ENCODE assay signal across 23 mouse cellular contexts in the genomic region with DNA sequence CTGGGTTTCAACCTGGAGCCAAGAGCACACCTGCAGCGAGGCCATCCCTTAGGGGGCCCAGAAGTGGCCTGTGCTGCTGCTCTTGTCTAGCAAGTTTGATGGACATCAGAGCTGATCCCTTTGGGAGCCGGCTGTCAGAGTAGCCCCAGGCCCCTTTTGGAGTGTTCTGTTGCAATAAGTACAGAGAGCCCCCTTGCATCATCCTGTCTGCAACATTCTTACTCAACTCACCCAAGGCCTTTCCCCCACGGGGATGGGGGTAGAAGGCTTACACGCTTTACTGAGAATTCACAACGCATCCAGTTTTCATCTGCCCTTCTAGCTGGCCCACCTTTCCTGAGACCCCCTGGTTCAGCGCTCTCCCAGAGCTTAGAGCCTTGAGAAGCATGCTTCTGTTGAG. TPM values are rescaled to one million over a fixed set of nuclear protein-coding genes. Genes with fewer than 3 reads are reported as not detected.
A peak's percentile ranks its signal among the peaks of the same experiment; 100 is the strongest.
DNase-seq lines count a peak whose midpoint lies in the region; ATAC-seq lines count a peak whose summit lies in the region.
"Had no signal": no experiment of that assay in that cellular context is flagged by ENCODE, and none has a peak within 500 bp of the region (broad histone marks: within the 10 kb centered on the region; RNA-seq: fewer than 3 reads in every experiment).

No protein-coding gene starts in this region.

- peaks cover 16% of the 10 kb centered on the region for H3K4me1 ChIP-seq in brown adipose tissue, adult 24 weeks (ENCODE audit: control insufficient read depth, insufficient read depth, insufficient read length, low read length)
- H3K4me1 ChIP-seq in liver, embryonic 15.5 days (replicated peaks), result peaks cover 36% of the 10 kb centered on the region
- H3K4me1 ChIP-seq: hindbrain, embryonic 15.5 days; intestine, embryonic 15.5 days; limb, embryonic 13.5 days; neural tube, embryonic 12.5 days had no signal

- 56% methylated on average over 6 of the region's 6 CpGs for WGBS in liver, embryonic 15.5 days (ENCODE audit: insufficient replicate concordance)

- H3K27me3 ChIP-seq in liver, embryonic 15.5 days, result 0 out of 2 replicates have a peak, but pooled peaks cover 4% of the 10 kb centered on the region
- H3K27me3 ChIP-seq: intestine, embryonic 15.5 days; neural tube, embryonic 12.5 days had no signal

- ATAC-seq in liver, embryonic 15.5 days (ENCODE audit: insufficient read depth), result no peak
- ATAC-seq: CD4-positive, CD25-positive, alpha-beta regulatory T cell, adult 4 months; intestine, embryonic 15.5 days had no signal

- H3K36me3 ChIP-seq in liver, embryonic 15.5 days (replicated peaks), result no peaks in the 10 kb centered on the region
- H3K36me3 ChIP-seq: hindbrain, embryonic 15.5 days; intestine, embryonic 15.5 days; limb, embryonic 13.5 days; neural tube, embryonic 12.5 days had no signal

- no peak overlapping the region for H3K9ac ChIP-seq in liver, embryonic 15.5 days
- H3K9ac ChIP-seq: hindbrain, embryonic 15.5 days; intestine, embryonic 15.5 days; limb, embryonic 13.5 days; neural tube, embryonic 12.5 days had no signal

- H3K9me3 ChIP-seq in liver, embryonic 15.5 days (replicated peaks), result no peaks in the 10 kb centered on the region
- H3K9me3 ChIP-seq: hindbrain, embryonic 15.5 days; intestine, embryonic 15.5 days; limb, embryonic 13.5 days; neural tube, embryonic 12.5 days had no signal

- DNase-seq in adrenal gland, adult (ENCODE audit: inconsistent age in 2 of 2, low spot score in 1 of 2), result peak; percentile 37 to 87
- DNase-seq in adrenal gland, postnatal 25 days, result no peak
- peak; percentile 32 for DNase-seq in 416B (ENCODE audit: low read depth)
- no peak for DNase-seq in left cerebral cortex, adult 18-20 months (ENCODE audit: low spot score in 2 of 2)
- DNase-seq in layer of hippocampus, postnatal 10 days (ENCODE audit: low spot score in 2 of 2), result no peak
- DNase-seq in frontal cortex, postnatal 10 days (ENCODE audit: low spot score in 2 of 2), result no peak
- DNase-seq: cerebellum, adult 8-10 months; gastrocnemius, postnatal 10 days; heart, adult 18-20 months; heart, postnatal 36 days; kidney, postnatal 4 days; layer of hippocampus, adult 9-11 months; right cerebral cortex, adult 18-20 months; thymus, postnatal 25 days had no signal

- H3K4me2 ChIP-seq in liver, embryonic 15.5 days, result no peak overlapping the region
- H3K4me2 ChIP-seq: hindbrain, embryonic 15.5 days; intestine, embryonic 15.5 days; limb, embryonic 13.5 days; neural tube, embryonic 12.5 days had no signal

- peak overlapping the region; percentile 96 for H3K27ac ChIP-seq in brown adipose tissue, adult 24 weeks (replicated peaks; ENCODE audit: low read depth, low read length)
- H3K27ac ChIP-seq in liver, embryonic 15.5 days (replicated peaks), result peak overlapping the region; percentile 56
- H3K27ac ChIP-seq: hindbrain, embryonic 15.5 days; intestine, embryonic 15.5 days; limb, embryonic 13.5 days; neural tube, embryonic 12.5 days had no signal

- H3K4me3 ChIP-seq in brown adipose tissue, adult 24 weeks (ENCODE audit: insufficient read depth, low read depth, low read length), result no peak overlapping the region
- no peak overlapping the region for H3K4me3 ChIP-seq in liver, embryonic 15.5 days (replicated peaks)
- H3K4me3 ChIP-seq: hindbrain, embryonic 15.5 days; intestine, embryonic 15.5 days; limb, embryonic 13.5 days; neural tube, embryonic 12.5 days had no signal

RNA-seq across cellular contexts. Expression of a gene that starts 6.1 kb away (rescaled TPM):
- total RNA-seq in adrenal gland, postnatal 25 days (2021), result 635 and 725 TPM in 2 replicates
- polyA plus RNA-seq in brown adipose tissue, adult 24 weeks (2012; ENCODE audit: insufficient read depth, insufficient read length, missing spikeins), result 1,082 and 1,581 TPM in 2 replicates
- 137 and 174 TPM in 2 replicates for polyA plus RNA-seq in liver, embryonic 15.5 days (2015; fragmentation: Nextera tagmentation; extraction: Ambion mirVana)
- 10 to 100 TPM; 57.5 to 63.0 TPM for total RNA-seq in left cerebral cortex, adult 18-20 months (2021)
- 10 to 100 TPM; 77.9 to 82.9 TPM for total RNA-seq in layer of hippocampus, postnatal 10 days (2021)

RNA-seq across cellular contexts. Expression of a gene that starts 47.7 kb away (rescaled TPM):
- 36.4 and 36.9 TPM in 2 replicates for total RNA-seq in adrenal gland, postnatal 25 days (2021)
- polyA plus RNA-seq in brown adipose tissue, adult 24 weeks (2012; ENCODE audit: insufficient read depth, insufficient read length, missing spikeins), result 11.5 and 12.4 TPM in 2 replicates
- polyA plus RNA-seq in liver, embryonic 15.5 days (2015; fragmentation: Nextera tagmentation; extraction: Ambion mirVana), result 8.3 and 9.7 TPM in 2 replicates
- total RNA-seq in left cerebral cortex, adult 18-20 months (2021), result 10 to 100 TPM; 51.7 to 56.8 TPM
- total RNA-seq in layer of hippocampus, postnatal 10 days (2021), result 10 to 100 TPM; 37.6 to 41.0 TPM

RNA-seq across cellular contexts. Expression of a gene that starts 49.8 kb away (rescaled TPM):
- 0.79 and 2.3 TPM in 2 replicates for total RNA-seq in adrenal gland, postnatal 25 days (2021)
- 0.59 and 1.3 TPM in 2 replicates for polyA plus RNA-seq in brown adipose tissue, adult 24 weeks (2012; ENCODE audit: insufficient read depth, insufficient read length, missing spikeins)
- 30.7 and 30.9 TPM in 2 replicates for polyA plus RNA-seq in liver, embryonic 15.5 days (2015; fragmentation: Nextera tagmentation; extraction: Ambion mirVana)
- total RNA-seq in left cerebral cortex, adult 18-20 months (2021), result not detected
- not detected for total RNA-seq in layer of hippocampus, postnatal 10 days (2021)
- total RNA-seq: heart, adult 18-20 months; heart, postnatal 36 days; left cerebral cortex, postnatal 14 days had no signal
- polyA plus RNA-seq: CD4-positive, CD25-positive, alpha-beta regulatory T cell, adult 4 months; testis, adult 2 months had no signal

Comparison
In these comparisons a context has a peak if more than half of its experiments do, and no peak if none do; other contexts are left out.
1. DNase-seq: peak in adrenal gland, adult (2 of 2) and 416B (single experiment); none in adrenal gland, postnatal 25 days (single experiment), left cerebral cortex, adult 18-20 months (0 of 2), layer of hippocampus, postnatal 10 days (0 of 2) and frontal cortex, postnatal 10 days (0 of 2).